Mouse (Mus musculus) MEL (cell line): ENCODE data around the gene Nav1. TPM values are rescaled to one million over a fixed set of nuclear protein-coding genes. Genes with fewer than 3 reads are reported as not detected.

Experiments
- DNase-seq: peaks from one replicate; pipeline ENCODE4 v3.0.0; 2011; ENCODE audit warnings: low read depth, low spot score
- H3K27ac ChIP-seq: 2 replicates; pipeline ENCODE4 v1.5.1; 2012; ENCODE audit warnings: low read depth, mild to moderate bottlenecking, control low read depth, low read length, moderate library complexity; ENCODE audit not compliant: control insufficient read depth
- H3K27me3 ChIP-seq, 2 experiments: fragments of 150-350 bp in 1 of 2; sonication (generic) in 1 of 2; 2 replicates each; pipeline ENCODE4 v1.6.1; 2012; ENCODE audit warnings: low read length in 2 of 2, mild to moderate bottlenecking in 2 of 2, improper control_type of control experiment in 1 of 2, moderate library complexity in 1 of 2; ENCODE audit not compliant: insufficient read depth in 2 of 2, control insufficient read depth in 1 of 2
- H3K36me3 ChIP-seq, 2 experiments: 2 replicates each; pipeline ENCODE4 v1.6.1; 2012 to 2014; ENCODE audit warnings: low read length in 2 of 2, improper control_type of control experiment in 1 of 2, inconsistent platforms in 1 of 2, mild to moderate bottlenecking in 1 of 2; ENCODE audit not compliant: insufficient read depth in 2 of 2, control insufficient read depth in 1 of 2
- H3K4me1 ChIP-seq, 2 experiments: fragments of 150-350 bp in 1 of 2; sonication (generic) in 1 of 2; 2 replicates each; pipeline ENCODE4 v1.6.1; 2012; ENCODE audit warnings: low read length in 2 of 2, improper control_type of control experiment in 1 of 2, mild to moderate bottlenecking in 1 of 2; ENCODE audit not compliant: insufficient read depth in 2 of 2, control insufficient read depth in 1 of 2
- H3K4me3 ChIP-seq, 2 experiments: fragments of 150-350 bp in 1 of 2; sonication (generic) in 1 of 2; 2 replicates each; pipeline ENCODE4 v1.5.1; 2012; ENCODE audit warnings: low read depth in 2 of 2, low read length in 2 of 2, mild to moderate bottlenecking in 2 of 2, moderate library complexity in 2 of 2, control low read depth in 1 of 2, improper control_type of control experiment in 1 of 2; ENCODE audit not compliant: control insufficient read depth in 1 of 2, insufficient read depth in 1 of 2
- H3K79me2 ChIP-seq: 2 replicates; pipeline ENCODE4 v1.6.1; 2012; ENCODE audit warnings: mild to moderate bottlenecking, low read length, moderate library complexity; ENCODE audit not compliant: control insufficient read depth, poor library complexity, insufficient read depth
- H3K9ac ChIP-seq: 2 replicates; pipeline ENCODE4 v1.6.1; 2012; ENCODE audit warnings: low read depth, mild to moderate bottlenecking, control low read depth, low read length, moderate library complexity; ENCODE audit not compliant: control insufficient read depth, poor library complexity, severe bottlenecking
- H3K9me3 ChIP-seq: fragments of 150-350 bp; sonication (generic); replicated peaks from 2 replicates; pipeline ENCODE4 v1.6.1; 2012; ENCODE audit warnings: mild to moderate bottlenecking, low read length, improper control_type of control experiment, moderate library complexity; ENCODE audit not compliant: insufficient read depth
- BHLHE40 ChIP-seq: IDR thresholded peaks from 2 replicates; pipeline ENCODE4 v1.6.1; 2012; ENCODE audit warnings: low read depth, mild to moderate bottlenecking, inconsistent platforms, low read length, improper control_type of control experiment, borderline replicate concordance
- CHD2 ChIP-seq: IDR thresholded peaks from 2 replicates; pipeline ENCODE4 v1.6.1; 2011; ENCODE audit warnings: low read length, improper control_type of control experiment
- E2F4 ChIP-seq: IDR thresholded peaks from 2 replicates; pipeline ENCODE4 v1.6.1; 2011; ENCODE audit warnings: low read depth, low read length, improper control_type of control experiment, borderline replicate concordance
- EP300 ChIP-seq, 2 experiments: IDR thresholded peaks; 2 replicates each; pipeline ENCODE4 v1.6.1; 2011; ENCODE audit warnings: improper control_type of control experiment in 2 of 2, low read length in 2 of 2, low read depth in 1 of 2, mild to moderate bottlenecking in 1 of 2
- ETS1 ChIP-seq: IDR thresholded peaks from 2 replicates; pipeline ENCODE4 v1.6.1; 2012; ENCODE audit warnings: low read depth, mild to moderate bottlenecking, inconsistent platforms, low read length, improper control_type of control experiment, moderate library complexity
- GATA1 ChIP-seq: IDR thresholded peaks from 2 replicates; pipeline ENCODE4 v1.6.1; 2011; ENCODE audit warnings: low read depth, low read length, improper control_type of control experiment
- HCFC1 ChIP-seq: IDR thresholded peaks from 2 replicates; pipeline ENCODE4 v1.6.1; 2012; ENCODE audit warnings: low read depth, mild to moderate bottlenecking, inconsistent platforms, low read length, improper control_type of control experiment, moderate library complexity
- MAX ChIP-seq: IDR thresholded peaks from 2 replicates; pipeline ENCODE4 v1.6.1; 2011; ENCODE audit warnings: low read length, improper control_type of control experiment
- MAZ ChIP-seq: IDR thresholded peaks from 2 replicates; pipeline ENCODE4 v1.6.1; 2012; ENCODE audit warnings: low read depth, mild to moderate bottlenecking, inconsistent platforms, low read length, improper control_type of control experiment
- MEF2A ChIP-seq: IDR thresholded peaks from 2 replicates; pipeline ENCODE4 v1.6.1; 2014; ENCODE audit warnings: low read depth, mild to moderate bottlenecking, inconsistent platforms, low read length, improper control_type of control experiment; ENCODE audit not compliant: poor library complexity, insufficient replicate concordance, severe bottlenecking; ENCODE audit errors: extremely low read depth
- MXI1 ChIP-seq: IDR thresholded peaks from 2 replicates; pipeline ENCODE4 v1.6.1; 2011; ENCODE audit warnings: mild to moderate bottlenecking, low read depth, low read length, improper control_type of control experiment
- MYB ChIP-seq: IDR thresholded peaks from 2 replicates; pipeline ENCODE4 v1.6.1; 2011; ENCODE audit warnings: mild to moderate bottlenecking, low read depth, low read length, improper control_type of control experiment
- NELFE ChIP-seq: IDR thresholded peaks from 2 replicates; pipeline ENCODE4 v1.6.1; 2011; ENCODE audit warnings: low read depth, low read length, improper control_type of control experiment
- NRF1 ChIP-seq: IDR thresholded peaks from 2 replicates; pipeline ENCODE4 v1.6.1; 2014; ENCODE audit warnings: low read depth, mild to moderate bottlenecking, inconsistent platforms, low read length, improper control_type of control experiment, moderate library complexity; ENCODE audit not compliant: poor library complexity, insufficient read depth, severe bottlenecking
- POLR2A ChIP-seq, 2 experiments: IDR thresholded peaks; 2 replicates each; pipeline ENCODE4 v1.6.1; 2011 to 2012; ENCODE audit warnings: low read length in 2 of 2, mild to moderate bottlenecking in 2 of 2, control low read depth in 1 of 2, improper control_type of control experiment in 1 of 2, low read depth in 1 of 2, moderate library complexity in 1 of 2; ENCODE audit not compliant: control insufficient read depth in 1 of 2, insufficient read depth in 1 of 2, poor library complexity in 1 of 2
- POLR2AphosphoS2 ChIP-seq: IDR thresholded peaks from 2 replicates; pipeline ENCODE4 v1.6.1; 2011; ENCODE audit warnings: low read length, improper control_type of control experiment
- UBTF ChIP-seq: IDR thresholded peaks from 2 replicates; pipeline ENCODE4 v1.6.1; 2012; ENCODE audit warnings: low read depth, mild to moderate bottlenecking, inconsistent platforms, low read length, improper control_type of control experiment, moderate library complexity, borderline replicate concordance; ENCODE audit not compliant: insufficient read depth
- USF2 ChIP-seq, 2 experiments: IDR thresholded peaks; 2 replicates each; pipeline ENCODE4 v1.6.1; 2011 to 2012; ENCODE audit warnings: improper control_type of control experiment in 2 of 2, low read length in 2 of 2, borderline replicate concordance in 1 of 2, inconsistent platforms in 1 of 2, low read depth in 1 of 2, mild to moderate bottlenecking in 1 of 2; ENCODE audit not compliant: insufficient read depth in 1 of 2
- ZC3H11A ChIP-seq: IDR thresholded peaks from 2 replicates; pipeline ENCODE4 v1.6.1; 2012; ENCODE audit warnings: low read depth, mild to moderate bottlenecking, inconsistent platforms, low read length, improper control_type of control experiment
- ZMIZ1 ChIP-seq: IDR thresholded peaks from 2 replicates; pipeline ENCODE4 v1.6.1; 2012; ENCODE audit warnings: low read depth, mild to moderate bottlenecking, inconsistent platforms, low read length, improper control_type of control experiment, moderate library complexity
- ZNF384 ChIP-seq: IDR thresholded peaks from 2 replicates; pipeline ENCODE4 v1.6.1; 2012; ENCODE audit warnings: low read depth, mild to moderate bottlenecking, inconsistent platforms, low read length, improper control_type of control experiment
- polyA plus RNA-seq, 2 experiments: library from polyadenylated mRNA; stranded (reverse) in 1 of 2; unstranded in 1 of 2; fragments of >175 nt in 1 of 2; fragments of >200 nt in 1 of 2; gene quantifications; 2 replicates each; pipeline versions ENCODE4 v1.2.1 to v1.2.4; 2012; ENCODE audit warnings: low replicate concordance in 2 of 2, low read depth in 1 of 2; ENCODE audit not compliant: insufficient read length in 2 of 2, insufficient read depth in 1 of 2, missing spikeins in 1 of 2
- total RNA-seq: library from RNA; depleted of rRNA; stranded (reverse); fragments of 300-350 nt; gene quantifications from 2 replicates; pipeline ENCODE4 v1.2.3, GENCODE M21; 2012; rRNA removed

The Nav1 gene
- total RNA-seq, result 0.65 and 0.89 TPM in 2 replicates
- polyA plus RNA-seq, result 1 to 10 TPM in 1 of 2 experiments, not detected in 1; 9.6 TPM

GRCm38 (mm10) chr1:135607019-135607418 lies at the start of gene Nav1:
Nav1 (minus strand) TSS chr1:135607295.
- no peak for DNase-seq
- H3K4me1 ChIP-seq, result no peaks in the 10 kb centered on the region
- no peaks in the 10 kb centered on the region for H3K79me2 ChIP-seq
- no peak within 1 kb of the TSS for H3K9ac ChIP-seq
- no peaks in the 10 kb centered on the region for H3K9me3 ChIP-seq
- no peaks in the 10 kb centered on the region for H3K36me3 ChIP-seq
- H3K4me3 ChIP-seq, result no peak within 1 kb of the TSS
- TF ChIP-seq ZC3H11A, result no peak
- TF ChIP-seq NRF1, result no peak
- TF ChIP-seq BHLHE40, result no peak
- no peak for TF ChIP-seq UBTF
- no peak for TF ChIP-seq E2F4
- no peak for TF ChIP-seq ZNF384
- no peak for TF ChIP-seq POLR2A (IDR thresholded peaks at IDR 0.05; ENCODE audit: control insufficient read depth in 1 of 2, insufficient read depth in 1 of 2, low read depth in 1 of 2, low read length in 2 of 2, poor library complexity in 1 of 2)
- TF ChIP-seq USF2 (IDR thresholded peaks at IDR 0.05; ENCODE audit: borderline replicate concordance in 1 of 2, insufficient read depth in 1 of 2, low read depth in 1 of 2, low read length in 2 of 2), result no peak
- no peak for TF ChIP-seq GATA1
- TF ChIP-seq CHD2, result no peak
- no peak for TF ChIP-seq MAX
- no peak for TF ChIP-seq EP300 (IDR thresholded peaks at IDR 0.05; ENCODE audit: low read depth in 1 of 2, low read length in 2 of 2)
- H3K27me3 ChIP-seq, result no peaks in the 10 kb centered on the region
- no peak within 1 kb of the TSS for H3K27ac ChIP-seq

- Histone ChIP-seq H3K27ac (no peak overlapping the region), H3K27me3 (no peaks in the 10 kb centered on the region), H3K36me3 (no peaks in the 10 kb centered on the region), H3K9me3 (no peaks in the 10 kb centered on the region), H3K9ac (no peak overlapping the region), H3K4me1 (no peaks in the 10 kb centered on the region), H3K79me2 (no peaks in the 10 kb centered on the region), H3K4me3 (no peak overlapping the region)
- no peak for TF ChIP-seq ZNF384
- TF ChIP-seq HCFC1, result no peak
- TF ChIP-seq MXI1, result no peak
- no peak for TF ChIP-seq ETS1
- TF ChIP-seq MEF2A, result no peak
- no peak for TF ChIP-seq CHD2
- TF ChIP-seq UBTF, result no peak
- no peak for TF ChIP-seq ZMIZ1
- no peak for TF ChIP-seq ZC3H11A
- no peak for TF ChIP-seq MYB
- no peak for TF ChIP-seq POLR2AphosphoS2
- no peak for TF ChIP-seq MAZ
- TF ChIP-seq MAX, result no peak
- no peak for TF ChIP-seq POLR2A (IDR thresholded peaks at IDR 0.05; ENCODE audit: control insufficient read depth in 1 of 2, insufficient read depth in 1 of 2, low read depth in 1 of 2, low read length in 2 of 2, poor library complexity in 1 of 2)
- TF ChIP-seq NELFE, result no peak
- no peak for DNase-seq
Measured at GRCm38 (mm10) chr1:135653909-135654308, 46.8 kb upstream of the Nav1 start.
